Mouse (Mus musculus) lung, embryonic 16.5 days (tissue): ENCODE results near the gene Arhgef7. TPM values are rescaled to one million over a fixed set of nuclear protein-coding genes. Genes with fewer than 3 reads are reported as not detected.
A peak's percentile ranks its signal among the peaks of the same experiment; 100 is the strongest.

ENCODE experiments used
- ATAC-seq: fragments of 200-750 bp; cut with Nextera tagmentation; 2 replicates; pipeline ENCODE4 v1.8.0; 2017; ENCODE audit warnings: low read depth, mild to moderate bottlenecking, moderate library complexity
- H3K27ac ChIP-seq: fragments of 300-500 bp; sonication (generic); 2 replicates; pipeline ENCODE4 v1.5.1; 2014; ENCODE audit warnings: mild to moderate bottlenecking, control low read depth, low read length
- H3K27me3 ChIP-seq: fragments of 300-500 bp; sonication (generic); 2 replicates; pipeline ENCODE4 v1.6.1; 2014; ENCODE audit warnings: low read depth, low read length, mixed read lengths; ENCODE audit not compliant: control insufficient read depth, insufficient read depth
- H3K36me3 ChIP-seq: fragments of 300-500 bp; sonication (generic); 2 replicates; pipeline ENCODE4 v1.6.1; 2014; ENCODE audit warnings: low read length; ENCODE audit not compliant: control insufficient read depth, insufficient read depth
- H3K4me1 ChIP-seq: fragments of 300-500 bp; sonication (generic); replicated peaks from 2 replicates; pipeline ENCODE4 v1.6.1; 2014; ENCODE audit warnings: low read length, mixed read lengths; ENCODE audit not compliant: control insufficient read depth, insufficient read depth
- H3K4me2 ChIP-seq: fragments of 300-500 bp; sonication (generic); 2 replicates; pipeline ENCODE4 v1.6.1; 2014; ENCODE audit warnings: low read depth, low read length, control low read depth
- H3K4me3 ChIP-seq: fragments of 300-500 bp; sonication (generic); 2 replicates; pipeline ENCODE4 v1.5.1; 2014; ENCODE audit warnings: mild to moderate bottlenecking, low read length, control low read depth
- H3K9ac ChIP-seq: fragments of 300-500 bp; sonication (generic); 2 replicates; pipeline ENCODE4 v1.6.1; 2014; ENCODE audit warnings: low read length, control low read depth
- H3K9me3 ChIP-seq: fragments of 300-500 bp; sonication (generic); 2 replicates; pipeline ENCODE4 v1.6.1; 2016; ENCODE audit warnings: low read length; ENCODE audit not compliant: control insufficient read depth
- WGBS: fragments of 180-500 bp; shearing (Covaris S2); extraction: QIAGEN DNeasy Blood & Tissue Kit; methylation state at CpG from one replicate; pipeline ENCODE4 v1.1.7; 2014; 5-methylcytosine and 5-hydroxymethylcytosine counted together
- polyA plus RNA-seq: library from polyadenylated mRNA; unstranded; fragments of >200 nt; fragmentation: Nextera tagmentation; extraction: Ambion mirVana; gene quantifications from 2 replicates; pipeline ENCODE4 v1.2.1, GENCODE M21; 2015

Gene Arhgef7
- polyA plus RNA-seq, 1 experiment from 2014 or later = 40.1 TPM

DNA sequence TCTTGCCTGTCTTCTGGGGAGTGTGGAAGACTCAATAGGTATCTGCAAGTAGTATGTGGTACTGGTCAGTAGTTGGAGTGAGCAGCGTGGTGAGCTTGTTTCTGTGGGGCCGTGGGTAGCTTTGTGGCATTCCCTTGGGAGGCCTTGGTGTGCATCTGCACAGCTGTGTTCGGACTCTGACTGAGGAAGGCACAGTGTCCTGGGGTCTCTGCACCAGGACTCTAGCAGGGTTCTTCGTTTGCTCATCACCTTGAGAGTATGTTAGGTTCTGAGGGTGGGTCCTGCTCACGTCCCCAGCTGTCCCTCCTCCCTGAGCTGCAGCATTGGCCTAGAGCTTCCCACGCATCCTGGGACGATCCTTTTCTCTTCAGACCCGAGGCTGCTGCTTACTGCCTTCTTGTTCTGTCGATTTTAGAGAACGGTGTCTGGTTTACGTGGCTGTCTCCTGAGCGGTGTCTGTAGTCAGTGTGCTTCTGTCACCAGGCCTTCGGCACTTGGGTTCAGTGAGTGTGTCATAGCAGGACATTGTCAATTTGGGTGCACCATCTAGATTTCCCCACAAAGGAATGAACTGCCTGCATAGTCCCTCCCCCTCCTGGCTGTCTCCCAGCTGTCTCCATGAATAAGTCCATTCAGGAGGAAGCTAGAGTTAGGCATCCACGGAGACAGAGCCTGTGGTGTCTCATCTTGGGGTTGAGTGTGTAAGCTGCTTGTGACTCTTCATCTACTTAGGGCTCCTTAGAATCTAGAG is 70.4 kb downstream of the Arhgef7 start:
- Histone ChIP-seq H3K27me3 (no peaks in the 10 kb centered on the region), H3K4me1 (peaks cover 2% of the 10 kb centered on the region; the same call in 1 of the 2 replicates), H3K4me3 (no peak overlapping the region), H3K4me2 (no peak overlapping the region), H3K9me3 (no peaks in the 10 kb centered on the region), H3K36me3 (peaks cover 19% of the 10 kb centered on the region), H3K27ac (no peak overlapping the region), H3K9ac (no peak overlapping the region)
- no peak for ATAC-seq
- WGBS = 82% methylated on average over 14 of the region's 14 CpGs

DNA sequence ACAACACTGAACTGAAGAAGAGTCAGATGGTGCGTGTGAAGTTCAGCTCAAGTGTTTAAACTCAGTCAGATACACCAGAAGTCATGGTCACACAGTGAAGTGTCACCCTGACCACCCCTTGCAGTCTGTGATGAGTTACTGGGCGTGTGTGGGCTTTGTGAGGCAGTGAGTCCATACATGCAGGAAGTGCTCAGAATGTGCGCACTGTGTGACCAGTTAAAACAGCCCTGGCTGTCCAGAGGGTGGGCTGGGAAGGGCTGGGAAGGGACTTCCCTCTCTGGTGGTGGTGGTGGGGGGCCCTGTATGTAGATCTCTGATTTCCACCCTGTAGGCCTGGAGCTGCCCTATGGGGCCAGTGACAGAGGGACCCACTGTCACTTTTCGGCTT is 71.0 kb downstream of the Arhgef7 start:
- H3K27me3 ChIP-seq = no peaks in the 10 kb centered on the region
- H3K9me3 ChIP-seq = no peaks in the 10 kb centered on the region
- H3K9ac ChIP-seq = no peak overlapping the region
- peaks cover 2% of the 10 kb centered on the region; the same call in 1 of the 2 replicates for H3K4me1 ChIP-seq
- H3K4me2 ChIP-seq = no peak overlapping the region
- no peak overlapping the region for H3K27ac ChIP-seq
- ATAC-seq = no peak
- peaks cover 16% of the 10 kb centered on the region for H3K36me3 ChIP-seq
- H3K4me3 ChIP-seq = no peak overlapping the region
- 88% methylated on average over 4 of the region's 4 CpGs for WGBS

DNA sequence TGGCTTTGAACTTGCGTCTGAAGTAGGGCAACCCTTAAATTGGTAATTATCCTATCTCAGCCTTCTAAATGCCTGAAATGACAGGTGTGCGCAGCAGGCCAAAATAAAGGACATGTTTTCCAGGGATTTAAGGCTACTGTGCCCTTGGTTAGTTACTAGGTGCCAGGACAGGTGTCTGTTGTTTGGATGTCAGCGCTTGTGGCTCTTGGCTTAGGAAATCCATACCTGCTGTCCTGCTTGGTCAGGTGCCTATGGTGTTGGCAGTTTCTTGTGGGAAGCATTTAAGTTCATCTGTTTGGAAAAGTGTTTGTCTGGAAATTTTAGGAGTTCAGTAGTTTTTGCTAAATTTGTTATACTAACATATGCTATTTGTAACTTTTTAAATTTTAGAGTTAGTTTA is 71.6 kb downstream of the Arhgef7 start:
- Histone ChIP-seq H3K36me3 (peaks cover 18% of the 10 kb centered on the region), H3K4me3 (no peak overlapping the region), H3K4me2 (no peak overlapping the region), H3K4me1 (peaks cover 2% of the 10 kb centered on the region; the same call in 1 of the 2 replicates), H3K9me3 (no peaks in the 10 kb centered on the region), H3K27ac (no peak overlapping the region), H3K9ac (no peak overlapping the region), H3K27me3 (no peaks in the 10 kb centered on the region)
- ATAC-seq = no peak
- 91% methylated on average over 3 of the region's 3 CpGs for WGBS

DNA sequence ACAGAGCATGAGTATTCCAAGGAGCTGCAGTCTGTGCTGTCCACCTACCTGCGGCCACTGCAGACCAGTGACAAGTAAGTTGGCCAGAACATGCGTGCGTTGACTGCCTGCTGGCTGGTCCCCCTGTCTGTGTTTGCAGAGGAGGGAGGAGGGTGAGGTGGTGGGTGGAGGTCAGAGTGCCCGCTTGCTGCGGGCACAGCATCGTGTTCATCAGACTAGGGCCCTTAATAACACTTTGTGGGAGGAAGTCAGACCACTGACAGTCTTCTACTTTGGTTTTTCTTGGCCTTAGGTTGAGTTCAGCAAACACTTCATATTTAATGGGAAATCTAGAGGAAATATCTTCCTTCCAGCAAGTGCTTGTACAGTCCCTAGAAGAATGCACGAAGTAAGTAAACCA is 73.0 kb downstream of the Arhgef7 start:
- Histone ChIP-seq H3K27me3 (no peaks in the 10 kb centered on the region), H3K36me3 (peaks cover 25% of the 10 kb centered on the region), H3K4me1 (peaks cover 2% of the 10 kb centered on the region; the same call in 1 of the 2 replicates), H3K9ac (no peak overlapping the region), H3K9me3 (no peaks in the 10 kb centered on the region), H3K27ac (peak overlapping the region; percentile 53; the same call in 1 of the 2 replicates), H3K4me2 (no peak overlapping the region), H3K4me3 (no peak overlapping the region)
- peak; percentile 65 for ATAC-seq
- 58% methylated on average over 7 of the region's 7 CpGs for WGBS

DNA sequence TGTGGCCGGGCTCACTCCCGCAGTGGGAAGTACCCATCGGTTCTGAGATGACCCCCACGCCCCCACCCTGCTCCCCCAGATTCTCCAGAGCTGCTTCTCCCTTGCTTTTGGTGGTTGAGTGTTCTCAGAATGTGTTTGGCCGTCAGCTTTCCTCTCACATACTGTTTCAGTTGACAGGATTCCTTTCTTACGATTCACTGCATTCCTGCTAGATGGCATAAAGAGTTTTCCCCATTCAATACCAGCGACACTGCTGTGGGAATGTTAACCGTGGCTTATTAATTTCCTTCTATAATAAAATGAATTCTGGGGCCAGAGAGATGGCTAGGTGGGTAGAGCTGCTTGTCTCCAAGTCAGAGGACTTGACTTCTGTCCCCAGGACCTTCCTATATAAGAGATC is 74.0 kb downstream of the Arhgef7 start:
- H3K4me3 ChIP-seq = no peak overlapping the region
- WGBS = 46% methylated on average over 8 of the region's 8 CpGs
- no peak overlapping the region for H3K27ac ChIP-seq

GRCm38 (mm10) chr8:11804914-11805313 is 77.4 kb downstream of the Arhgef7 start:
- Histone ChIP-seq H3K4me1 (peaks cover 2% of the 10 kb centered on the region; the same call in 1 of the 2 replicates), H3K9me3 (no peaks in the 10 kb centered on the region), H3K4me3 (no peak overlapping the region), H3K36me3 (peaks cover 40% of the 10 kb centered on the region), H3K4me2 (no peak overlapping the region), H3K27me3 (no peaks in the 10 kb centered on the region), H3K9ac (no peak overlapping the region), H3K27ac (no peak overlapping the region)
- 92% methylated on average over 4 of the region's 4 CpGs for WGBS
- ATAC-seq = no peak

More for the DNA sequence above, 74.0 kb downstream of the Arhgef7 start:
- H3K36me3 ChIP-seq = peaks cover 24% of the 10 kb centered on the region
- no peak for ATAC-seq
- H3K4me2 ChIP-seq = no peak overlapping the region
- no peaks in the 10 kb centered on the region for H3K27me3 ChIP-seq
- peaks cover 2% of the 10 kb centered on the region; the same call in 1 of the 2 replicates for H3K4me1 ChIP-seq
- H3K9me3 ChIP-seq = no peaks in the 10 kb centered on the region
- H3K9ac ChIP-seq = no peak overlapping the region

DNA sequence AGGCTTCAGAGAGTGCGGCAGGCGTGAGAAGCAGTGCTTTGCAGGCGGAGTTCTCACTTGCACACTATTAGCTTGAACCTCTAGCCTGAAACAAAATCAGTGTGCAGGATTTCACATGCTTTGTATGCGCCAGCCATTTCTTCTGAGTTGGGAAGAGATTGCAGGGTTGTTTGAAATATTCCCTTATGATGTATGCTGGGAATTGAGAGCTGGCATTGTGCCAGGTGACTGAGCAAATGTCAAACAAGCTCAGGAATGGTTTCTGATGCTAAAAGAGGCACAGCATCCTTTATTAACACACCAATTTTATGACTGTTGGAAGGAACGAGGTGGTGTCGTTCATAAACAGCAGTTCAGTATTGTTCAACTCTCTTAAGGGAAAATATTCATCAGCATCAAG is 78.7 kb downstream of the Arhgef7 start:
- Histone ChIP-seq H3K4me1 (no peaks in the 10 kb centered on the region; the same call in 1 of the 2 replicates), H3K36me3 (peaks cover 50% of the 10 kb centered on the region), H3K27ac (no peak overlapping the region), H3K27me3 (no peaks in the 10 kb centered on the region), H3K4me3 (no peak overlapping the region), H3K9ac (no peak overlapping the region), H3K4me2 (no peak overlapping the region), H3K9me3 (no peaks in the 10 kb centered on the region)
- WGBS = 65% methylated on average over 6 of the region's 6 CpGs
- ATAC-seq = no peak

DNA sequence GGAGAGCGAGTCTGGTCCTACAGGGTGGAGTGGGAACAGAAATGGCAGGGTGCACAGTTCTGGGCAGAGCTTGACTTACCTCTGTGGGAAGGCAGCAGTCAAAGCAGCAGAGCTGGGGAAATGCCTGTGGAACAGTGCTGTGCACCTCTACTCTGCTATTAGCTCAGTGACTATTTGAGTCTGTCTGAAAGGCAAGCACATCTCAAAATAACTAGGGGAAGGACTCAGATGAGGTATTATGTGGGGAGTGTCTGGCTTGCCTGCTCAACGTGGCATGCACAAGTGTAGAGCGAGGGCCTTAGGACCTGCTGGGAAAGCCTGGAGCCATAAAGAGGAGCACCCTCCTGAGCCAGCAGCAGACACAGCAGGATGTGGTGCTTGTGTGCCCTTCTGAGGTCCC is 79.8 kb downstream of the Arhgef7 start:
- Histone ChIP-seq H3K4me3 (no peak overlapping the region), H3K27me3 (no peaks in the 10 kb centered on the region), H3K9me3 (no peaks in the 10 kb centered on the region), H3K4me2 (no peak overlapping the region), H3K36me3 (peaks cover 50% of the 10 kb centered on the region), H3K9ac (no peak overlapping the region), H3K27ac (no peak overlapping the region), H3K4me1 (no peaks in the 10 kb centered on the region)
- no peak for ATAC-seq
- WGBS = 81% methylated on average over 3 of the region's 3 CpGs

DNA sequence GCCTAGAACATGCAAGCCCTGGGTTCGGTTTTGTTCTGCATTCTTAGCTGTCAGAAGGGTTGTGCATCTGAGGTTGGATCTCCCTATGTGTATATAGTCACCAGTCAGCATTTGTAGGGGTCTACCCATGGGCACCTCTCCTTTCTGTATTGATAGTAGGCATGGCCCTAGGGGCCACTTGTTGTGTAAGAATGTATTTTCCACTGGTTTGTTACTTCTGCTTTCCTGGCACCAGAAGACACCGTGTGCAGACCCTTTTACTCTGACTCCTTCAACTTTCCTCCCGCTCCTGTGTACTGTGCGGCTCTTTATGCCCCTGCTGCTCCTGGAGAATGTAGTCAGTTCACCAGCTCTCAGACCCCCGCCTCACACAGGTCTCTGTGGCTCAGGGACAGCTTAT is 80.5 kb downstream of the Arhgef7 start:
- H3K27me3 ChIP-seq = no peaks in the 10 kb centered on the region
- WGBS = 92% methylated on average over 5 of the region's 5 CpGs
- no peak for ATAC-seq

More for the DNA sequence above, 80.5 kb downstream of the Arhgef7 start:
- Histone ChIP-seq H3K4me3 (no peak overlapping the region), H3K27ac (no peak overlapping the region), H3K4me2 (no peak overlapping the region), H3K9ac (no peak overlapping the region), H3K36me3 (peaks cover 54% of the 10 kb centered on the region), H3K4me1 (no peaks in the 10 kb centered on the region), H3K9me3 (no peaks in the 10 kb centered on the region)
